Mouse (Mus musculus): ENCODE measurements at regions not wholly inside any gene's neighbourhood (a gene's known extent, or its start where the extent isn't known, plus 50 kb on each side); places are given as distances from the start of the nearest gene placed in this dataset.

- Histone ChIP-seq H3K79me2 (ENCODE audit: control insufficient read depth, insufficient read depth, low read length, poor library complexity) (no peaks in the 10 kb centered on the region), H3K4me3 (ENCODE audit: control insufficient read depth in 1 of 2, insufficient read depth in 1 of 2, low read depth in 2 of 2, low read length in 2 of 2) (no peak overlapping the region), H3K9ac (ENCODE audit: control insufficient read depth, low read depth, low read length, poor library complexity, severe bottlenecking) (no peak overlapping the region), H3K27ac (ENCODE audit: control insufficient read depth, low read depth, low read length) (no peak overlapping the region), H3K36me3 (ENCODE audit: control insufficient read depth in 1 of 2, insufficient read depth in 2 of 2, low read length in 2 of 2) (no peaks in the 10 kb centered on the region), H3K4me1 (ENCODE audit: control insufficient read depth in 1 of 2, insufficient read depth in 2 of 2, low read length in 2 of 2) (no peaks in the 10 kb centered on the region), H3K9me3 (replicated peaks; ENCODE audit: insufficient read depth, low read length) (no peaks in the 10 kb centered on the region), H3K27me3 (ENCODE audit: control insufficient read depth in 1 of 2, insufficient read depth in 2 of 2, low read length in 2 of 2) (no peaks in the 10 kb centered on the region)
- TF ChIP-seq TAL1 (IDR thresholded peaks at IDR 0.05; ENCODE audit: low read length) (no peak), ELF1 (IDR thresholded peaks at IDR 0.05; ENCODE audit: low read depth, low read length) (no peak), MAX (IDR thresholded peaks at IDR 0.05; ENCODE audit: low read length) (no peak), POLR2AphosphoS2 (IDR thresholded peaks at IDR 0.05; ENCODE audit: low read length) (no peak), TCF12 (IDR thresholded peaks at IDR 0.05; ENCODE audit: low read depth, low read length) (no peak), NELFE (IDR thresholded peaks at IDR 0.05; ENCODE audit: low read depth, low read length) (no peak), MYC (IDR thresholded peaks at IDR 0.05; ENCODE audit: low read depth, low read length) (no peak), ZC3H11A (IDR thresholded peaks at IDR 0.05; ENCODE audit: low read depth, low read length) (no peak)
- DNase-seq (ENCODE audit: low read depth, low spot score), result peak; percentile 22
These were observed 121.4 kb upstream of the Otogl start for GRCm38 (mm10) chr10:108033317-108033795.

- no peaks in the 10 kb centered on the region for H3K79me2 ChIP-seq (ENCODE audit: control insufficient read depth, insufficient read depth, low read length, poor library complexity)
- no peak overlapping the region for H3K4me3 ChIP-seq (ENCODE audit: control insufficient read depth in 1 of 2, insufficient read depth in 1 of 2, low read depth in 2 of 2, low read length in 2 of 2)
- no peaks in the 10 kb centered on the region for H3K36me3 ChIP-seq (ENCODE audit: control insufficient read depth in 1 of 2, insufficient read depth in 2 of 2, low read length in 2 of 2)
- TF ChIP-seq USF1 (IDR thresholded peaks at IDR 0.05; ENCODE audit: low read depth, low read length) (no peak), GATA1 (IDR thresholded peaks at IDR 0.05; ENCODE audit: low read depth, low read length) (no peak), JUND (IDR thresholded peaks at IDR 0.05; ENCODE audit: low read depth, low read length) (no peak), CHD1 (IDR thresholded peaks at IDR 0.05; ENCODE audit: low read depth, low read length) (no peak), MEF2A (IDR thresholded peaks at IDR 0.05; ENCODE audit: extremely low read depth, insufficient replicate concordance, low read depth, low read length, poor library complexity, severe bottlenecking) (no peak), ZKSCAN1 (IDR thresholded peaks at IDR 0.05; ENCODE audit: low read depth, low read length) (no peak), POLR2AphosphoS5 (IDR thresholded peaks at IDR 0.05; ENCODE audit: borderline replicate concordance, low read depth, low read length) (no peak), ETS1 (IDR thresholded peaks at IDR 0.05; ENCODE audit: low read depth, low read length) (no peak), NELFE (IDR thresholded peaks at IDR 0.05; ENCODE audit: low read depth, low read length) (no peak), ZMIZ1 (IDR thresholded peaks at IDR 0.05; ENCODE audit: low read depth, low read length) (no peak), UBTF (IDR thresholded peaks at IDR 0.05; ENCODE audit: borderline replicate concordance, insufficient read depth, low read depth, low read length) (no peak)
- H3K4me1 ChIP-seq (ENCODE audit: control insufficient read depth in 1 of 2, insufficient read depth in 2 of 2, low read length in 2 of 2), result no peaks in the 10 kb centered on the region
- H3K9ac ChIP-seq (ENCODE audit: control insufficient read depth, low read depth, low read length, poor library complexity, severe bottlenecking), result no peak overlapping the region
- H3K27ac ChIP-seq (ENCODE audit: control insufficient read depth, low read depth, low read length), result no peak overlapping the region
- no peaks in the 10 kb centered on the region for H3K27me3 ChIP-seq (ENCODE audit: control insufficient read depth in 1 of 2, insufficient read depth in 2 of 2, low read length in 2 of 2)
- no peak for DNase-seq (ENCODE audit: low read depth, low spot score)
- H3K9me3 ChIP-seq (replicated peaks; ENCODE audit: insufficient read depth, low read length), result no peaks in the 10 kb centered on the region
These were observed 115.6 kb upstream of the Otogl start for GRCm38 (mm10) chr10:108027506-108027905.

All from MEL (cell line).